Mouse (Mus musculus): ENCODE measurements at regions not wholly inside any gene's neighbourhood (a gene's known extent, or its start where the extent isn't known, plus 50 kb on each side); places are given as distances from the start of the nearest gene placed in this dataset.

DNA sequence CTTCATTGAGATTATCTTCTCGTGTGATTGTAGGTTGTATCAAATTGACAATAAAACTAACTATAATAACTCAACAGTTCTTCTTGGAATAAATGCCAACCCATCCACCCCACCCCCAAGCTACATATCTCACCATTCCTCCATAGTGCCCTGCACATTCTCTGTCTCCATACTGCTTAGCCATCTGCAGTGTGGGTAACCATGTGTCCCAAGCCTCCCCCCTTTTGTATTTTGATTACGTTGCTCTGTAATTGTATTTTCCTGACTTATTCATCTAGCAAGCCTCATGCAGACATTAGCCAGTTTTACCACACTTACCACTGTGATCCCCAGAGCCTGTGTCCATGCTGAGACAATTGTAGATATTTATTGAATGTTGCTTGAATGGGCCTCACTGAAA, 129.7 kb upstream of the Smarca2 start:
- no peak for DNase-seq (ENCODE audit: low spot score in 2 of 2)

GRCm38 (mm10) chr19:26475754-26476153, 129.1 kb upstream of the Smarca2 start:
- no peak for DNase-seq (ENCODE audit: low spot score in 2 of 2)

GRCm38 (mm10) chr19:26478055-26478737, 126.7 kb upstream of the Smarca2 start:
- no peak for DNase-seq (ENCODE audit: low spot score in 2 of 2)

DNA sequence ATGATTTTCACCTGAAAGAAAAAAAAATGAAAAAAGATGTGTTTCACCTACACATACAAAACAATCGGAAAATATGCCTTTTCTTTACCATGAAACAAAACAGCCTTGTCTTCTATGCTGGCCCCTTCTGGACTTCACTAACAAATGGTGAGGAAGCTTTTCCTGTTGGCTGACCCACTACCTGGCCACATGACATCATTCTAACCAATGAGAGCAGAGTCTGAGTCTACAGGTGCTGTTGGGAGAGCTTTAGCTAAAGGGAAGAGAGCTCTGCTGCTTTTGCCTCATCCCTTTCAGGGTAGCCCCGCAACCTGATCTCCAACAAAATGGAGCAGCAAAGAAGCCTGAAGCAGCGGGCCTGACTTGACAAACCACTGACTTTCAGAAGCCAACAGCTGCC, 120.5 kb upstream of the Smarca2 start:
- no peak for DNase-seq (ENCODE audit: low spot score in 2 of 2)

DNA sequence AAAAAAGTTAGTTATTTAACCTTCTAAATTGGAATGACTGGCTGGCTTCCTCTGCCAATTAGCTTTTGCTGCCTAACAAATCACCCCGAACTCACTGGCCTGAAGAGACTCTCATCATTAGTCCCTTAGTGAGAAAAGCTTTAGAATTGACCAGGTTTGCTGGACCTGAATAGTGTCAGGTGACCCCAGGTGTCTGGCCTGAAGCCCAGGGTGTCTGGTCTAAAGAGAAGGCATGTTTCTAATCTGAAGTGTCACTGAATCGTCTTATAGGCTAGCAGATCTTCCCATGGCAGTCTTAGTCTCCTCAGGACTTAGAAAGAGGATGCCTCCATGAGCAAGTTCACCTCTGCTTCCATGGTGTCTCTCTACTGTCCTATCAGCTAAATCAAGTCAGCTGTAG, 112.0 kb upstream of the Smarca2 start:
- DNase-seq (ENCODE audit: low spot score in 2 of 2) = no peak

- DNase-seq (ENCODE audit: low spot score in 2 of 2) = no peak
These were observed 103.8 kb upstream of the Smarca2 start for GRCm38 (mm10) chr19:26501064-26501463.

- no peak for DNase-seq (ENCODE audit: low spot score in 2 of 2)
These were observed 100.8 kb upstream of the Smarca2 start for GRCm38 (mm10) chr19:26504027-26504426.

- DNase-seq (ENCODE audit: low spot score in 2 of 2) = peak in 1 of 2 experiments; percentile 4
These were observed 98.0 kb upstream of the Smarca2 start for GRCm38 (mm10) chr19:26506802-26507201.

DNA sequence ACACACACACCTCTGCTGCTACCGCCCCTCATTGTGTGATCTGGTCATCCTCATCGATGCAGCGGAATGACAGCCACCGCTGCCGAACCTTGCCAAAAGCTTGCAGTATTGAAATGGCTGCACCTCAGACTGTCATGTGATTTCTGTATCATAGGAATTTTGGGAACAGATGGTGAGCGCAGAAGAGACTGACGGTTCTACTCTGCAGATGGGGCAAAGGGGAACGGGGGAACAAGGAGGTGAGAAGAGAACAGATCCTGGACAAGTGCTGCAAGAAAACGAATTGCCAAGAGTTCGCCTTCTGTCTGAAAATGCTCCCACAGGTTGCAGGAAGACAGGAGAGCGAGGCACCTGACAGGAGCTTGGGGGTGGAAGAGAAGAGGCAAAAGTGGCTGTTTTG, 96.9 kb upstream of the Smarca2 start:
- no peak for DNase-seq (ENCODE audit: low spot score in 2 of 2)

DNA sequence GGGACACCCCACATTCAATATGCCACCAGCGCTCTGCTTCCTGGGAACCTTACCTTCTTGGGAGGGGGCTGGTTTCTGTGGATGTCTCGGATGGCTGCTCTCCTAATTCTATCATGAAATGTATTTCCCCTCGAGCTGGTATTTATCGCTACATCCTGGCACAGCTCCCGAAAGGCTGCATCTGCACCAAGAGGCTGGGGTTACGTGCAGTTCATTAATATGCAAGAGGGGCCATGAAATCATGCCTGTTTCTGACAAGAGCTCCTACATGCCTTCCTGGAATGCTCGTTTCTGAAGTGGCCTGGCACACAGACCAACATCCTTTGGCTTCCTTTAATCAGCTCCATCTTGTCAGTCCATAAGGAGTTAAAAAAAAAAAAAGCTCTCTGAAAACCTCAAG, 96.2 kb upstream of the Smarca2 start:
- no peak for DNase-seq (ENCODE audit: low spot score in 2 of 2)

- DNase-seq (ENCODE audit: low spot score in 2 of 2) = no peak
These were observed 95.6 kb upstream of the Smarca2 start for GRCm38 (mm10) chr19:26509240-26509639.

GRCm38 (mm10) chr19:26510185-26510584, 94.7 kb upstream of the Smarca2 start:
- DNase-seq (ENCODE audit: low spot score in 2 of 2) = no peak

- no peak for DNase-seq (ENCODE audit: low spot score in 2 of 2)
These were observed 94.0 kb upstream of the Smarca2 start for GRCm38 (mm10) chr19:26510887-26511286.

DNA sequence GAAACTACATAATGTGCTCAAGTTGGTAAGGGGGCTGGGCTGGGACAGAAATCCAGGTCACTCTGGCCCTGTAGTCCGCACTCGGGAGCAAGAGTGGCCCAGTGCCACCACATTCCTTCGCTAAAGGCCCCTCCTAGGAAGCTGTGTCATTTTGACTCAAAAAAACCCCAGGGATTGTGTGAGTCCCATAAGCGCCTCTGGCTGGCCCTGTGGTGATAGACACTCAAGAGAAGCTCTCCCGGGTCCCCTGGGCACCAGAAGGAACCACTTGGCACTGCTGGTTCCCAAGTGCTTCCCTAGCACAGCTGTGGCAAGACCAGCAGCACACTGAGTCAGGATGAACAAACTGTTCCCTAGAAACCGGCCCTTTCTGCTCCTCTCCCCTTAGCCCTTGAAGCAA, 93.1 kb upstream of the Smarca2 start:
- DNase-seq (ENCODE audit: low spot score in 2 of 2) = no peak

- no peak for DNase-seq (ENCODE audit: low spot score in 2 of 2)
These were observed 80.3 kb upstream of the Smarca2 start for GRCm38 (mm10) chr19:26524583-26524982.

GRCm38 (mm10) chr19:26531390-26531789, 73.5 kb upstream of the Smarca2 start:
- DNase-seq (ENCODE audit: low spot score in 2 of 2) = no peak

DNA sequence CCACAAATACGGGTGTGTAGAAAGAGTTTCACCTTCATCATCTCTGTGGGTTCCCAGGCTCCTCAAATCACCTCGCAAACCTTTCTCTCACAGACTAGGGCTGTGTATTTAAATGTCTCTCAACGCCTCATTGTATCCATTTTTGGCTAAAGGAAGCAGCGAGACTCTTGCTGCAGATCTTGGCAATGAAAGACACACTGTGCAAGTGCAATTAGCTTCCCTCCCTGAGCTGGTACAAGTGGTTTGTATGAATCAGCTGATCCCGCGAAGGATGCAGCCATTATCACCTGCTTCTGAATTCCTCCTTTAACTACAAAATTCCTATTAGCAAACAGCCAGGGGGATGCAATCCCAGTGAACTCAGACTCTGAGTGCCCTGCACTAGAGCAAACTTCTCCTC, 72.3 kb upstream of the Smarca2 start:
- DNase-seq (ENCODE audit: low spot score in 2 of 2) = no peak

- DNase-seq (ENCODE audit: low spot score in 2 of 2) = no peak
These were observed 59.2 kb upstream of the Smarca2 start for GRCm38 (mm10) chr19:26545671-26546070.

GRCm38 (mm10) chr19:26547522-26547921, 57.3 kb upstream of the Smarca2 start:
- DNase-seq (ENCODE audit: low spot score in 2 of 2) = no peak

- DNase-seq (ENCODE audit: low spot score in 2 of 2) = no peak
These were observed 56.1 kb upstream of the Smarca2 start for GRCm38 (mm10) chr19:26548562-26549270.

DNA sequence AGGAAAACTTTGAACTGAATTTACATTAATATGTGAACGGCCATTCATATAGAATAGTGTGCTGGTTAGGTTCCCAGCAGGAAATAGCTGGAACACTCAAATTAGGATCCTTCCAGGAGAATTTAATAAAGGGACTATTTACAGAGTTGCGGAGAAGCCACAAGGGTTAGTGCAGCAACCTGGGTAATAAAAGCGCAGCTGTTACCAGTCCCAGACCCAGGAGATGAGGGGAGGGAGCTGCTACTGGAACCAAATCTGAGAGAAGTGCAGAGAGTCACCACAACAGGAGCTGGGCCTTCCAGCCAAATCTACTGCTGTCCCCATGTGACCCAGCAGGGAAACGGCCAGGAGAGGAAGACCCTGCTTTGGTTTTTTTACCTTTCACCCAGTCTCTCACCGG, 54.6 kb upstream of the Smarca2 start:
- no peak for DNase-seq (ENCODE audit: low spot score in 2 of 2)
